Mouse (Mus musculus) lung, embryonic 16.5 days (tissue): ENCODE measurements around the gene Pgm5. TPM values are rescaled to one million over a fixed set of nuclear protein-coding genes. Genes with fewer than 3 reads are reported as not detected.

Source experiments
- ATAC-seq: fragments of 200-750 bp; cut with Nextera tagmentation; 2 replicates; pipeline ENCODE4 v1.8.0; 2017; ENCODE audit warnings: low read depth, mild to moderate bottlenecking, moderate library complexity
- H3K27ac ChIP-seq: fragments of 300-500 bp; sonication (generic); 2 replicates; pipeline ENCODE4 v1.5.1; 2014; ENCODE audit warnings: mild to moderate bottlenecking, control low read depth, low read length
- H3K27me3 ChIP-seq: fragments of 300-500 bp; sonication (generic); 2 replicates; pipeline ENCODE4 v1.6.1; 2014; ENCODE audit warnings: low read depth, low read length, mixed read lengths; ENCODE audit not compliant: control insufficient read depth, insufficient read depth
- H3K36me3 ChIP-seq: fragments of 300-500 bp; sonication (generic); 2 replicates; pipeline ENCODE4 v1.6.1; 2014; ENCODE audit warnings: low read length; ENCODE audit not compliant: control insufficient read depth, insufficient read depth
- H3K4me1 ChIP-seq: fragments of 300-500 bp; sonication (generic); replicated peaks from 2 replicates; pipeline ENCODE4 v1.6.1; 2014; ENCODE audit warnings: low read length, mixed read lengths; ENCODE audit not compliant: control insufficient read depth, insufficient read depth
- H3K4me2 ChIP-seq: fragments of 300-500 bp; sonication (generic); 2 replicates; pipeline ENCODE4 v1.6.1; 2014; ENCODE audit warnings: low read depth, low read length, control low read depth
- H3K4me3 ChIP-seq: fragments of 300-500 bp; sonication (generic); 2 replicates; pipeline ENCODE4 v1.5.1; 2014; ENCODE audit warnings: mild to moderate bottlenecking, low read length, control low read depth
- H3K9ac ChIP-seq: fragments of 300-500 bp; sonication (generic); 2 replicates; pipeline ENCODE4 v1.6.1; 2014; ENCODE audit warnings: low read length, control low read depth
- H3K9me3 ChIP-seq: fragments of 300-500 bp; sonication (generic); 2 replicates; pipeline ENCODE4 v1.6.1; 2016; ENCODE audit warnings: low read length; ENCODE audit not compliant: control insufficient read depth
- WGBS: fragments of 180-500 bp; shearing (Covaris S2); extraction: QIAGEN DNeasy Blood & Tissue Kit; methylation state at CpG from one replicate; pipeline ENCODE4 v1.1.7; 2014; 5-methylcytosine and 5-hydroxymethylcytosine counted together
- polyA plus RNA-seq: library from polyadenylated mRNA; unstranded; fragments of >200 nt; fragmentation: Nextera tagmentation; extraction: Ambion mirVana; gene quantifications from 2 replicates; pipeline ENCODE4 v1.2.1, GENCODE M21; 2015

Gene Pgm5
- polyA plus RNA-seq, 1 experiment from 2014 or later = 2.9 TPM

DNA sequence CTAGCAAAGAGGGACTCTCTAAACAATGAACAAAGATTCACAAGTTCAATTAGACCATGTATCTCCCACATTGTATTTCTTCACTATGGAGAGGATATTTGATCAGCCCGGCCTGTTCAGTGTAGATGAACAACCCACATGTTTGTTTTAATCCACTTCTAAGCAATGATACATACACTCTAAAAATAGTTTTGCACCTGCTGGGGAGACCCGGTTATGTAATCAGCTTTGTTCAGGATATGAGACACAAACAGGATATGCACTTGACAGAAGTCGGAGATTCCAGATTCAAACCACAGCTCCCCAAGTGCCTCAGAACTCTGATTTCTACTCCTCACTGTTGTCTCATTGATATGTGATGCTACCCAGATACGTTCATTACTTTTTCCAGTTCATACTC is 37.1 kb downstream of the Pgm5 start:
- no peaks in the 10 kb centered on the region for H3K36me3 ChIP-seq
- no peaks in the 10 kb centered on the region; the same call in 1 of the 2 replicates for H3K4me1 ChIP-seq
- no peaks in the 10 kb centered on the region for H3K27me3 ChIP-seq
- H3K27ac ChIP-seq = no peak overlapping the region
- no peak for ATAC-seq
- WGBS = 49% methylated on average over 4 of the region's 4 CpGs
- H3K9ac ChIP-seq = no peak overlapping the region
- H3K4me2 ChIP-seq = no peak overlapping the region
- H3K9me3 ChIP-seq = no peaks in the 10 kb centered on the region
- no peak overlapping the region for H3K4me3 ChIP-seq

DNA sequence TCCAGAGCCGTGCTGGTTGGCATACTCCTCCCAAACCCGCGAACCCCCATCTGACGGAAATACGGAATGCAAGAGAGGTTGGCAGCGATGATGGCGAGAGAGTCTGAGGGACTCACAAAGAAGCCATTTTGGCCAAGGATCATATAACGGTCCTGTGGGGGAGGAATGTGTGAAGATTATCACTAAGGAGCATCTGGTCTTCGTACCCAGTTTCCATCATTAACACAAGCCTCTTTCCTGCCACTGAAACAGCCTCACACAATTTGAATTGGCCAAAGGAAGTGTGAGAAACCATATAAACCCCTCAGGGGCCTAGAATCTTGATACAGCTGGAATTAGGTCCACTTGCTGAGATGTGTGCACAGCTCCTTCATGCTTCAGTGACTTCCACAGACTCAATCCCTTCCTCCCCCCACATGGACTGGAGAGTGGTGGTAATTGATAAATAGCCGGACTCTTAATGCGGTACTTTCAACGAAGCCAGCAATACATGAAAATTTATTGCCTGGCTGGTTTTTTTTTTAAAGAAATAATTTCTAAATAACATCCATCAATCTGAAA is 45.9 kb downstream of the Pgm5 start:
- H3K4me3 ChIP-seq = no peak overlapping the region
- no peak overlapping the region for H3K4me2 ChIP-seq
- WGBS = 64% methylated on average over 12 of the region's 12 CpGs
- H3K27ac ChIP-seq = no peak overlapping the region
- no peaks in the 10 kb centered on the region for H3K4me1 ChIP-seq
- ATAC-seq = no peak
- H3K27me3 ChIP-seq = no peaks in the 10 kb centered on the region
- H3K36me3 ChIP-seq = no peaks in the 10 kb centered on the region
- no peak overlapping the region for H3K9ac ChIP-seq
- H3K9me3 ChIP-seq = no peaks in the 10 kb centered on the region

DNA sequence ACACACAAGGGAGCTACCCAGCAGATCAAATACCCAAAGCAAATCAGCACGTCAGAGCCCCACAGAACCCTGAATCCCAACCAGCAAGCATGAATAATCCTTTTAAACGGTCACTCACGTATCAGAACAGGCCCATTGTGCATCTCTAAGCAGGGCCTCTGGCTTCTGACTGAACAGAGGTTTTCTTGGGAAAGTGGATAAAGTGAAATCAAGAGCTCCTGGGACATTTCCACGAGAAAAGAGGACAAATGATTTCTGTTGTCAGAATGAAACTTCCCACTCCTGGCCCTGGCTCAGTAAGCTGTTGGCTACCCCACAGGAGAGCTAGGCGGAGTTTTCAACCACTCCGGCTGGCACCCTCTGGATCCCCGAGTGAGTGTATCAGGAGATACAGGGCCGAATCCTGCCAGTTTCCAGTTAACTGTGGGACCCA is 48.8 kb downstream of the Pgm5 start:
- 74% methylated on average over 8 of the region's 8 CpGs for WGBS
- Histone ChIP-seq H3K9me3 (no peaks in the 10 kb centered on the region), H3K4me2 (no peak overlapping the region), H3K27me3 (no peaks in the 10 kb centered on the region), H3K4me1 (no peaks in the 10 kb centered on the region), H3K27ac (no peak overlapping the region), H3K36me3 (no peaks in the 10 kb centered on the region), H3K9ac (no peak overlapping the region), H3K4me3 (no peak overlapping the region)
- no peak for ATAC-seq

DNA sequence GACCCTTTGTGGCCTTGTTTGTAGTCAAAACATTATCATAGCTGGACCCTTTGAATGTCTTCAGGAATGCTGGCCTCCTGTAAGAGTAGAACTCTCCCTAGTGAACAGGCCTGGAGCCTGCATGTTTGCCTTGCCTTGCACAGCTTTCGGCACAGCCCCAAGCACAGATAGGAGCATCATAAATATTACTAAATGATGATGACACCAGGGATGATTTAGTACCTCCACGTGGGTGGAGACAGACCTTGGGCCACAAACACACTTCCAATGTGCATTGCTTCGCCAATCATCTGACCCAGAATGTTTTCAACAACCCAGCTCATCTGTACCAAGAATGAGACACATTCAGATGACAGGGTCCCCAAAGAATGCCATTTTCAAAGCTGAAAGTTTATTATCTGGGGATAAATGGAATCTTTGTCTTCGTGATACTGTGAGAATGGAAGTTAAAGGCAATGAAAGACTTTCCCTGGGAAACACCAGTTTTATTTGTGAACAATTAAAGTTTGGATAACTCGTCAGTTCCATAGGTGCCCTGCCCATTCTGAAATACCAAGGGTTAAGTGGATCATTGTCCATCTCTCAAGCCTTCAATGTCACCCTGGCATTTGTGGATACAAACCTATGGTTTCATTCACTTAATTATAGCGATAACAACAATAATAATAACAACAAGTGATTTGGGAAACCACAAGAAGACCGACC is 49.4 kb downstream of the Pgm5 start:
- no peaks in the 10 kb centered on the region for H3K36me3 ChIP-seq
- no peak for ATAC-seq
- no peaks in the 10 kb centered on the region for H3K27me3 ChIP-seq
- 75% methylated on average over 7 of the region's 7 CpGs for WGBS
- no peaks in the 10 kb centered on the region for H3K9me3 ChIP-seq
- no peak overlapping the region for H3K27ac ChIP-seq
- no peak overlapping the region for H3K4me2 ChIP-seq
- no peak overlapping the region for H3K9ac ChIP-seq
- H3K4me3 ChIP-seq = no peak overlapping the region
- H3K4me1 ChIP-seq = no peaks in the 10 kb centered on the region

DNA sequence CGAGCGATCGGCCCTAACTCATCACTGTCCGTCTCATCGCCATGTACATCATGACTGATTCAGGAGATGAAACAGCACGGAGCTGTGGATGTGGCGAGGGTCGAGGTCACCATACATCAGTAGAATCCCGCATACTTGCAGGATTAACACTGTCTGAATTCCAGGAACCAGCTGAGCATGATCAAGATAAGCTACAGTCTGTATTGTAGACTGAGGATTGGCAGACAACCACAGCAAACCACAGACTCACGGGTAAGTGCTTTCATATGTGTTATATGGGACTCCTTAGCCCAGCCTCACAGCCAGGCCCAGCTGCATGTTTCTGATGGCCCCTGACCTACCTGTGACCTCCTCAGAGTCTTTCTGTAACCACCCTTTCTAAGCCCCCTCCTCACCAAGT is 50.2 kb downstream of the Pgm5 start:
- 53% methylated on average over 10 of the region's 10 CpGs for WGBS
- no peaks in the 10 kb centered on the region for H3K9me3 ChIP-seq
- H3K36me3 ChIP-seq = no peaks in the 10 kb centered on the region
- H3K9ac ChIP-seq = no peak overlapping the region
- no peak overlapping the region for H3K4me3 ChIP-seq
- no peak for ATAC-seq
- H3K4me2 ChIP-seq = no peak overlapping the region
- H3K27me3 ChIP-seq = no peaks in the 10 kb centered on the region
- no peak overlapping the region for H3K27ac ChIP-seq
- no peaks in the 10 kb centered on the region for H3K4me1 ChIP-seq

DNA sequence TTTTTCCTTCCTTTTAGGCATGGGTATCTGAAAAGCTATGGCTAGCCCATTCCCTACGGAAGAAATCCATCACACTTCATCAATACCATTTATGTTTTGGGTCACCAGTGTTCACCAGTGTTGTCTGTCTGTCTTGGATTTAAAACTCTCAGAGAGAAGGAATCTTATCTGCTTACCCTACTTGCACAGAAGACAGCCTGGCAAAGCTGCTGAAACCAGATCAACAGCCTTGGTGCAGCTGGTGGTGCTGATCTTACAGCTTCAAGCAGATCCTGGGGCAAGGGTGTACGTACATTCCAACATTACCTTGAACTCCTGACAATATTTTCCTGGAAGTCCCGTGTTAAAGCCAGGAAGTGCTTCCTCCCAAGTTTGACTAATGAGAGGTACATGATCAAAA is 55.6 kb downstream of the Pgm5 start:
- Histone ChIP-seq H3K4me1 (no peaks in the 10 kb centered on the region), H3K9me3 (no peaks in the 10 kb centered on the region), H3K9ac (no peak overlapping the region), H3K4me2 (no peak overlapping the region), H3K4me3 (no peak overlapping the region), H3K27ac (no peak overlapping the region), H3K27me3 (no peaks in the 10 kb centered on the region), H3K36me3 (no peaks in the 10 kb centered on the region)
- WGBS = 69% methylated on average over 3 of the region's 3 CpGs
- ATAC-seq = no peak

DNA sequence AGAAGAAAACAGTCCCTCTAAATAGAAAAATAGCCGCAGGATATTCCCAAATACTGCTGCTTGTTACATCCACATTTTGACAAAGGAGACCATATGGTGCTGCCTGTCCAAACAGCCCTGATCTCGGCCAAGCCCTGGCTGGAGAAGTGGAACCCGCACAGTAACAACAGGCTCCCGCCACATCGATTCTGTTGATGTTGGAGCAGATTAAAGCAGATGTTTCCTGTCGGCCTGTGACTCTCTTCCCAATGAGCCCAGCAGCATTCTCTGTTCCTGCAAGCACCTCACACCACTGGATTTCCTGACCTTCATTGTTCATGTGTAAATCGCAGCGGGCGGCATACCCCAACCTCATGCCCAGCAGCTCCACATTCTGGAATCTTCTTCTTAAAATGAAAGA is 64.0 kb downstream of the Pgm5 start:
- H3K9me3 ChIP-seq = no peaks in the 10 kb centered on the region
- H3K27me3 ChIP-seq = no peaks in the 10 kb centered on the region
- peak overlapping the region; percentile 48 for H3K27ac ChIP-seq
- H3K9ac ChIP-seq = no peak overlapping the region
- ATAC-seq = peak; percentile 89
- no peaks in the 10 kb centered on the region for H3K36me3 ChIP-seq
- H3K4me1 ChIP-seq = peaks cover 9% of the 10 kb centered on the region; the same call in 1 of the 2 replicates
- H3K4me2 ChIP-seq = peak overlapping the region; percentile 4; the same call in 1 of the 2 replicates
- WGBS = 42% methylated on average over 9 of the region's 9 CpGs
- no peak overlapping the region for H3K4me3 ChIP-seq

DNA sequence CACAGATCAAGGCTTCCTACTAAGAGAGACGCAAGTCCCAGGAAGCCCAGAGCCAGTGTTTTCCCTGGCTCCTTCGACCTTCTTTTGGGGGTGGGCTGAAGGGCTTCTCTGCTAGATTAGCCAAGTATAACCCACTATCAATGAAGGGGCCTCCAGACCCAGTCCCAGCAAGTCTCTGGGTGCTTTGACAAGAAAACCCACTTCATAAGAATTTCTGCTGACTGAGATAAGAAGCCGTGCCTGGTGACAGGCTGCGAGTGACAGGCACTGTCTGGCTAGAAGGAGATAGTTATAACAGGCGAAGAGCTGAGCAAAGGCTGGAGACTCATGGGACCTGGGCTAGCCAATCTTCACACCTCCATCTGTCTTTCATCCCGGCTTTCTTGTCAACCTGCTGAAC is 67.3 kb downstream of the Pgm5 start:
- no peak overlapping the region for H3K9ac ChIP-seq
- no peaks in the 10 kb centered on the region for H3K36me3 ChIP-seq
- 39% methylated on average over 6 of the region's 6 CpGs for WGBS
- H3K9me3 ChIP-seq = no peaks in the 10 kb centered on the region
- H3K4me1 ChIP-seq = peaks cover 9% of the 10 kb centered on the region; the same call in 1 of the 2 replicates
- no peaks in the 10 kb centered on the region for H3K27me3 ChIP-seq
- H3K4me2 ChIP-seq = no peak overlapping the region
- H3K4me3 ChIP-seq = no peak overlapping the region
- ATAC-seq = peak; percentile 69
- H3K27ac ChIP-seq = no peak overlapping the region

DNA sequence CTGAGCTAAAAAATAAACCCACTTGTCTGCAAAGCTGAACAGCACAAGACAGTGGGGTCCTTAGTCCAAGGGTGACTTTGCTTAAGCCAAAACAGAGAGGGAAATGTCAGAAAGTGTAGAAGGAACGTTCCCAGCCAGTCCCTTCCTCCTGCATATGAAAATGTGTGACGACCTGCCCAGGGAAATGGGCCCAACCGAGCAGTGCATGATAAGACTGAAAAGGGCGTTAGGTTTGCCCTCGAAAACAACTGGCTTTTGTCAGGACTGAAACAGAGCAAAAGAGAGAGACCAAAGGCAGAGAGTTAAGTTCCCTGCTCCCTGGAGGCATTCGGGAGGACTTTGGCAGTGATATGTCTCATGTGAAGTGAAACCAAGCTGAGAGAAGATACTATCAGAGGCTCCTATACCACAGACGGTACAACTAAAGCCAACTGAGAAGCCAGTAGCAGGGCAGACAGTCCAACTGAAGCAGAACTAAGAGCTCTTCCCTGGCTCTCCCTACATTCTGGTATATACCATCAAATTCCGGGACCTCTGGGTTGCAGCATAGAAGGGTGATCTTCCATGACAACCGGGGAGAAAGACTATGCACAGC is 68.0 kb downstream of the Pgm5 start:
- Histone ChIP-seq H3K27ac (no peak overlapping the region), H3K9me3 (no peaks in the 10 kb centered on the region), H3K4me1 (peaks cover 9% of the 10 kb centered on the region; the same call in 1 of the 2 replicates), H3K4me2 (no peak overlapping the region), H3K27me3 (no peaks in the 10 kb centered on the region), H3K9ac (no peak overlapping the region), H3K36me3 (no peaks in the 10 kb centered on the region), H3K4me3 (no peak overlapping the region)
- WGBS = 63% methylated on average over 9 of the region's 9 CpGs
- no peak for ATAC-seq
